ENCODE assay signal across 17 mouse cellular contexts in the genomic region with DNA sequence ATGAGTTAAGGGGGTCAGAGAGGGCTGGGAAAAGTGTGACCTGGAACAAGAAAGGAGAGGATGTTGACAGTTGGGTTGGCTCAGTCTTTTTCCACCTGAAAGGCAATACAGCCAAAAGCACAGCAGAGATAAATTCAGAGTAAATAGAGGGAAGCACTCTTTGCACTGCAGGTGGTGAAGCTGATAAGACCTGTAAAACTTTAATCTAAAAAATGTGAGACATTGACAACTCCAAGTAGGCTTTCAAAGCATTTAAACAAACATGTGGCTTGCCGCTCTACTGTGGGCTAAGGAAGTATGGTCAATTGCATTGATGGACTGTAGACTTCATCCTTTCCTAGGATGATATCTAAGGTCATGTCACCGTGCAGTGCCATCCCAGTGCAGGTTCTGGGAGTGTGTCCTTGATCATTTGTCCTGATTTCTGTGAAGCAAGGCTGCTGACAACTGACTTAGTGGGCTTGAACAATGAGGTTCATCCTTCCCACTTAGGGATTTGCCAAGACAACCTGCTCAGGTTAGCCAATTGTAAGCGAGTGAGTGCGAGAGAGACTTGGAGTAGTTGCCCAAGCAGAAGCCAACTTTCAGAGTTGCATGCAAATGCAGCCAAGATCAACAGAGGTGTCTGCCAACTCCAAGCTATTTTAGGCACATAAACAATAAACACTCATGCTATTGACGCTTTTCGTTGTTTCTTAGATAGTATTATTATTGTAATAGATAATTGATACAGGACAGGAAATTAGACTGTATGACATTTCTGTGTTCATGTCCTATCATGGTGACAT. TPM values are rescaled to one million over a fixed set of nuclear protein-coding genes. Genes with fewer than 3 reads are reported as not detected.
DNase-seq lines count a peak whose midpoint lies in the region; ATAC-seq and TF ChIP-seq lines count a peak whose summit lies in the region.
"Had no signal": no experiment of that assay in that cellular context is flagged by ENCODE, and none has a peak within 500 bp of the region (broad histone marks: within the 10 kb centered on the region; RNA-seq: fewer than 3 reads in every experiment).

No protein-coding gene starts in this region.

- 85% methylated on average over 6 of the region's 6 CpGs for WGBS in kidney, embryonic 16.5 days
- WGBS in intestine, embryonic 15.5 days = 82% methylated on average over 6 of the region's 6 CpGs
- WGBS in liver, postnatal 0 days (ENCODE audit: insufficient replicate concordance) = 60% methylated on average over 6 of the region's 6 CpGs
- WGBS in neural tube, embryonic 15.5 days = 89% methylated on average over 6 of the region's 6 CpGs

- peaks cover 5% of the 10 kb centered on the region; the same call in 1 of the 2 replicates for H3K27me3 ChIP-seq in kidney, embryonic 16.5 days (ENCODE audit: insufficient read depth, low read length)
- H3K27me3 ChIP-seq in intestine, embryonic 15.5 days (replicated peaks) = no peaks in the 10 kb centered on the region
- 0 out of 2 replicates have a peak, but pooled peaks cover 3% of the 10 kb centered on the region for H3K27me3 ChIP-seq in liver, postnatal 0 days (ENCODE audit: insufficient read depth, low read length)
- H3K27me3 ChIP-seq in neural tube, embryonic 15.5 days (replicated peaks) = no peaks in the 10 kb centered on the region; the same call in 1 of the 2 replicates
- H3K27me3 ChIP-seq: embryonic facial prominence, embryonic 15.5 days; hindbrain, embryonic 12.5 days had no signal

- H3K4me2 ChIP-seq in kidney, embryonic 16.5 days (replicated peaks; ENCODE audit: low read depth, low read length) = no peak overlapping the region
- no peak overlapping the region for H3K4me2 ChIP-seq in intestine, embryonic 15.5 days (replicated peaks)
- H3K4me2 ChIP-seq in liver, postnatal 0 days (ENCODE audit: low read depth, low read length) = no peak overlapping the region
- no peak overlapping the region for H3K4me2 ChIP-seq in neural tube, embryonic 15.5 days
- H3K4me2 ChIP-seq: embryonic facial prominence, embryonic 15.5 days; hindbrain, embryonic 12.5 days had no signal

- no peak overlapping the region for H3K27ac ChIP-seq in kidney, embryonic 16.5 days (ENCODE audit: low read length)
- no peak overlapping the region for H3K27ac ChIP-seq in intestine, embryonic 15.5 days
- H3K27ac ChIP-seq in liver, postnatal 0 days (ENCODE audit: low read depth) = peak overlapping the region; percentile 41; the same call in 1 of the 2 replicates
- H3K27ac ChIP-seq in neural tube, embryonic 15.5 days (replicated peaks) = no peak overlapping the region
- H3K27ac ChIP-seq: embryonic facial prominence, embryonic 15.5 days; heart, adult 2 months; hindbrain, embryonic 12.5 days; macrophage had no signal

- no peaks in the 10 kb centered on the region for H3K36me3 ChIP-seq in kidney, embryonic 16.5 days (ENCODE audit: insufficient read depth, low read length)
- no peaks in the 10 kb centered on the region for H3K36me3 ChIP-seq in intestine, embryonic 15.5 days
- no peaks in the 10 kb centered on the region for H3K36me3 ChIP-seq in liver, postnatal 0 days (replicated peaks; ENCODE audit: insufficient read depth, low read length)
- no peaks in the 10 kb centered on the region for H3K36me3 ChIP-seq in neural tube, embryonic 15.5 days
- H3K36me3 ChIP-seq: embryonic facial prominence, embryonic 15.5 days; hindbrain, embryonic 12.5 days had no signal

- H3K4me1 ChIP-seq in kidney, embryonic 16.5 days (ENCODE audit: insufficient read depth, low read length) = no peaks in the 10 kb centered on the region
- H3K4me1 ChIP-seq in intestine, embryonic 15.5 days (replicated peaks) = no peaks in the 10 kb centered on the region
- 0 out of 2 replicates have a peak, but pooled peaks cover 8% of the 10 kb centered on the region for H3K4me1 ChIP-seq in liver, postnatal 0 days (ENCODE audit: insufficient read depth)
- no peaks in the 10 kb centered on the region for H3K4me1 ChIP-seq in neural tube, embryonic 15.5 days
- H3K4me1 ChIP-seq: embryonic facial prominence, embryonic 15.5 days; hindbrain, embryonic 12.5 days had no signal

- TF ChIP-seq CTCF in liver, postnatal 0 days (IDR thresholded peaks at IDR 0.05; ENCODE audit: low read depth) = no peak

- H3K4me3 ChIP-seq in kidney, embryonic 16.5 days (ENCODE audit: low read length) = no peak overlapping the region
- H3K4me3 ChIP-seq in intestine, embryonic 15.5 days (replicated peaks) = no peak overlapping the region
- H3K4me3 ChIP-seq in liver, postnatal 0 days (ENCODE audit: low read depth, low read length) = no peak overlapping the region
- no peak overlapping the region for H3K4me3 ChIP-seq in neural tube, embryonic 15.5 days (replicated peaks)
- H3K4me3 ChIP-seq: embryonic facial prominence, embryonic 15.5 days; heart, adult 2 months; hindbrain, embryonic 12.5 days had no signal

- ATAC-seq in kidney, embryonic 16.5 days (ENCODE audit: low FRiP score, low TSS enrichment) = no peak
- ATAC-seq in intestine, embryonic 15.5 days = peak; percentile 79
- ATAC-seq in liver, postnatal 0 days = peak; percentile 87
- no peak for ATAC-seq in neural tube, embryonic 15.5 days (ENCODE audit: low FRiP score)
- ATAC-seq: forebrain, postnatal 0 days had no signal

- H3K9me3 ChIP-seq in kidney, embryonic 16.5 days (ENCODE audit: low read length) = no peaks in the 10 kb centered on the region
- no peaks in the 10 kb centered on the region for H3K9me3 ChIP-seq in intestine, embryonic 15.5 days
- H3K9me3 ChIP-seq in liver, postnatal 0 days (ENCODE audit: low read length) = no peaks in the 10 kb centered on the region
- H3K9me3 ChIP-seq in neural tube, embryonic 15.5 days (replicated peaks) = no peaks in the 10 kb centered on the region
- H3K9me3 ChIP-seq: embryonic facial prominence, embryonic 15.5 days; hindbrain, embryonic 12.5 days had no signal

- peak; percentile 6 to 14 for DNase-seq in kidney, postnatal 36 days
- peak; percentile 81 for DNase-seq in adipocyte (ENCODE audit: low spot score)
- DNase-seq in liver, postnatal 0 days = no peak
- no peak for DNase-seq in right cerebral cortex, postnatal 25 days
- DNase-seq in thymus, postnatal 0 days (ENCODE audit: low spot score) = no peak
- DNase-seq: forebrain, postnatal 0 days; kidney, adult 18-20 months; layer of hippocampus, adult 9-11 months had no signal

- H3K9ac ChIP-seq in kidney, embryonic 16.5 days (replicated peaks; ENCODE audit: low read length) = no peak overlapping the region
- no peak overlapping the region for H3K9ac ChIP-seq in intestine, embryonic 15.5 days
- H3K9ac ChIP-seq in liver, postnatal 0 days (replicated peaks) = no peak overlapping the region
- no peak overlapping the region for H3K9ac ChIP-seq in neural tube, embryonic 15.5 days (replicated peaks)
- H3K9ac ChIP-seq: embryonic facial prominence, embryonic 15.5 days; forebrain, postnatal 0 days; hindbrain, embryonic 12.5 days had no signal

- TF ChIP-seq EP300 in liver, postnatal 0 days (IDR thresholded peaks at IDR 0.05; ENCODE audit: low read depth) = peak; percentile 95

RNA-seq across cellular contexts. Expression of a gene that starts 6.5 kb away (rescaled TPM):
- polyA plus RNA-seq in kidney, embryonic 16.5 days (2015; fragmentation: Nextera tagmentation; extraction: Ambion mirVana) = 66.1 and 73.0 TPM in 2 replicates
- polyA plus RNA-seq in intestine, embryonic 15.5 days (2015; fragmentation: Nextera tagmentation; extraction: Ambion mirVana) = 69.3 and 74.3 TPM in 2 replicates
- polyA plus RNA-seq in liver, postnatal 0 days (2015; fragmentation: Nextera tagmentation; extraction: Ambion mirVana) = 0.20 and 0.23 TPM in 2 replicates
- 3.4 and 4.2 TPM in 2 replicates for polyA plus RNA-seq in thymus, postnatal 0 days (2015; fragmentation: Nextera tagmentation; extraction: Ambion mirVana)
- polyA plus RNA-seq in neural tube, embryonic 15.5 days (2015; fragmentation: Nextera tagmentation; extraction: Ambion mirVana) = 0.10 and 3.2 TPM in 2 replicates
- polyA plus RNA-seq: macrophage had no signal

RNA-seq across cellular contexts. Expression of a gene that starts 57.0 kb away (rescaled TPM):
- polyA plus RNA-seq in kidney, embryonic 16.5 days (2015; fragmentation: Nextera tagmentation; extraction: Ambion mirVana) = 131 and 161 TPM in 2 replicates
- polyA plus RNA-seq in intestine, embryonic 15.5 days (2015; fragmentation: Nextera tagmentation; extraction: Ambion mirVana) = 9.5 and 10.7 TPM in 2 replicates
- 5.3 and 6.2 TPM in 2 replicates for polyA plus RNA-seq in liver, postnatal 0 days (2015; fragmentation: Nextera tagmentation; extraction: Ambion mirVana)
- 0.25 TPM in 1 of 2 replicates, not detected in the other for polyA plus RNA-seq in thymus, postnatal 0 days (2015; fragmentation: Nextera tagmentation; extraction: Ambion mirVana)
- polyA plus RNA-seq in neural tube, embryonic 15.5 days (2015; fragmentation: Nextera tagmentation; extraction: Ambion mirVana) = not detected in 2 replicates
- polyA plus RNA-seq: cortical plate, adult 2 months; embryonic facial prominence, embryonic 15.5 days; heart, adult 2 months; macrophage; neural tube, embryonic 14.5 days had no signal

Comparison
In these comparisons a context has a peak if more than half of its experiments do, and no peak if none do; other contexts are left out.
1. DNase-seq: peak in kidney, postnatal 36 days (2 of 2) and adipocyte (single experiment); none in liver, postnatal 0 days (single experiment), right cerebral cortex, postnatal 25 days (single experiment) and thymus, postnatal 0 days (single experiment).
2. ATAC-seq: peak in intestine, embryonic 15.5 days (single experiment) and liver, postnatal 0 days (single experiment); none in kidney, embryonic 16.5 days (single experiment) and neural tube, embryonic 15.5 days (single experiment).
3. RNA of a gene that starts 6.5 kb away (polyA plus RNA-seq): 66.1 to 73.0 TPM in kidney, embryonic 16.5 days and 69.3 to 74.3 TPM in intestine, embryonic 15.5 days; 3.4 to 4.2 TPM in thymus, postnatal 0 days, 0.20 to 0.23 TPM in liver, postnatal 0 days and 0.10 to 3.2 TPM in neural tube, embryonic 15.5 days; every median in the first group is over 10 times any median in the second.
4. RNA of a gene that starts 57.0 kb away (polyA plus RNA-seq): 131 to 161 TPM in kidney, embryonic 16.5 days; 9.5 to 10.7 TPM in intestine, embryonic 15.5 days, 5.3 to 6.2 TPM in liver, postnatal 0 days, 0.25 TPM in thymus, postnatal 0 days and not detected in neural tube, embryonic 15.5 days; every median in the first group is over 10 times any median in the second.